Mouse (Mus musculus) adrenal gland, postnatal 14 days (tissue): ENCODE data around the gene Pdcd6. TPM values are rescaled to one million over a fixed set of nuclear protein-coding genes. Genes with fewer than 3 reads are reported as not detected.

ENCODE experiments used
- DNase-seq: peaks from one replicate; pipeline ENCODE4 v3.0.0; 2021; ENCODE audit warnings: mixed read lengths
- total RNA-seq: library from RNA; stranded (reverse); gene quantifications from 2 replicates; pipeline ENCODE4 v1.2.3, GENCODE M21; 2021

The Pdcd6 gene
- total RNA-seq, 1 experiment from 2014 or later: 129 TPM

GRCm38 (mm10) chr13:74282299-74282698 lies 35.1 kb downstream of the Pdcd6 start:
- DNase-seq: no peak

- DNase-seq: no peak
Measured at GRCm38 (mm10) chr13:74275726-74276125, 41.7 kb downstream of the Pdcd6 start.

- DNase-seq: peak; percentile 77
Measured at GRCm38 (mm10) chr13:74260231-74260992, 57.0 kb downstream of the Pdcd6 start.

GRCm38 (mm10) chr13:74259460-74260230 lies 57.7 kb downstream of the Pdcd6 start:
- DNase-seq: peak; percentile 86

Other genes with a start within 250 kb of the Pdcd6 start
- 0.37 TPM in 1 of 2 replicates, not detected in the other for gene Slc9a3, start 196.1 kb downstream of the Pdcd6 start, total RNA-seq
- gene Exoc3, start 108.8 kb downstream of the Pdcd6 start, total RNA-seq: 50.4 and 51.5 TPM in 2 replicates
- 0.70 and 1.2 TPM in 2 replicates for gene Ahrr, start 25.2 kb downstream of the Pdcd6 start, total RNA-seq
- 906 and 913 TPM in 2 replicates for gene Sdha, start 32.7 kb upstream of the Pdcd6 start, total RNA-seq
- gene Ccdc127, start 32.7 kb upstream of the Pdcd6 start, total RNA-seq: 51.2 and 51.6 TPM in 2 replicates
- gene Lrrc14b, start 46.4 kb upstream of the Pdcd6 start, total RNA-seq: 0.15 and 0.19 TPM in 2 replicates
- 3.4 and 3.7 TPM in 2 replicates for gene Zfp72, start 73.3 kb upstream of the Pdcd6 start, total RNA-seq
- 587 and 595 TPM in 2 replicates for gene Ftl1-ps1, start 82.1 kb upstream of the Pdcd6 start, total RNA-seq
- 8.6 and 11.6 TPM in 2 replicates for gene Zfp825, start 176.4 kb upstream of the Pdcd6 start, total RNA-seq